Mouse (Mus musculus) kidney, adult 9 months (tissue): ENCODE data around the gene Nudt22.

Experiments
- DNase-seq: peaks from one replicate; pipeline ENCODE4 v3.0.0; 2022

Nudt22 gene

GRCm38 (mm10) chr19:6947742-6948141 lies 48.2 kb downstream of the Nudt22 start:
- DNase-seq: no peak

DNA sequence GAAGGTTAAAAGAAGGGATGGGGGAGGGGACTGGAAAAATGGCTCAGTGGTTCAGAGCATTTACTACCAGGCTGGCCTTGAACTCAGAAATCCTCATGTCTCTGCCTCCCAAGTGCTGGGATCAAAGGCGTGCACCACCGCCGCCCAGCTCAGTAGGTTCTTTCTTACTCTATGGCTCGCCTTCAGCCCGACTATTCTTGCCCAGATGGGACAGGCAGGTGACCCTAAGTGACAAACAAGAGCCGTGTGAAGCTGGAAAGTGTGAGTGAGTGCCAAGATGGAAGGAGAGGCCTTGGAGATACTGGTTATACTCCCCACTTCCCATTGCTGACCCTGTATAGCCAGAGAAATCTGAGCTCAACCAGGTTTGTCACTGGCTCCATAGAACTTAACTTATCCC lies 52.2 kb downstream of the Nudt22 start:
- no peak for DNase-seq
